Mouse (Mus musculus) cortical plate, adult 2 months (tissue): ENCODE results near the gene Adgrl4. TPM values are rescaled to one million over a fixed set of nuclear protein-coding genes. Genes with fewer than 3 reads are reported as not detected.

Experiments
- H3K27ac ChIP-seq: fragments of 200-500 bp; 2 replicates; pipeline ENCODE4 v1.5.1; 2012; ENCODE audit warnings: low read length, control low read depth, inconsistent platforms; ENCODE audit not compliant: insufficient read depth
- H3K4me1 ChIP-seq: fragments of 200-500 bp; 2 replicates; pipeline ENCODE4 v1.6.1; 2011; ENCODE audit warnings: low read length; ENCODE audit not compliant: control insufficient read depth, insufficient read depth
- H3K4me3 ChIP-seq: fragments of 200-500 bp; 2 replicates; pipeline ENCODE4 v1.5.1; 2011; ENCODE audit warnings: mild to moderate bottlenecking, low read length, control low read depth; ENCODE audit not compliant: insufficient read depth
- CTCF ChIP-seq: fragments of 200-500 bp; IDR thresholded peaks from 2 replicates; pipeline ENCODE4 v1.5.1; 2011; ENCODE audit warnings: mild to moderate bottlenecking, control low read depth, low read length; ENCODE audit not compliant: insufficient read depth; ENCODE audit errors: extremely low read depth
- POLR2A ChIP-seq: fragments of 200-500 bp; IDR thresholded peaks from 2 replicates; pipeline ENCODE4 v1.6.1; 2011; ENCODE audit warnings: mild to moderate bottlenecking, low read length, control low read depth; ENCODE audit not compliant: insufficient read depth; ENCODE audit errors: extremely low read depth
- polyA plus RNA-seq: library from polyadenylated mRNA; depleted of rRNA; stranded (reverse); fragments of >200 nt; gene quantifications from 2 replicates; pipeline ENCODE4 v1.2.3, GENCODE M21; 2012

The Adgrl4 gene
- polyA plus RNA-seq, 1 experiment: 21.2 TPM

DNA sequence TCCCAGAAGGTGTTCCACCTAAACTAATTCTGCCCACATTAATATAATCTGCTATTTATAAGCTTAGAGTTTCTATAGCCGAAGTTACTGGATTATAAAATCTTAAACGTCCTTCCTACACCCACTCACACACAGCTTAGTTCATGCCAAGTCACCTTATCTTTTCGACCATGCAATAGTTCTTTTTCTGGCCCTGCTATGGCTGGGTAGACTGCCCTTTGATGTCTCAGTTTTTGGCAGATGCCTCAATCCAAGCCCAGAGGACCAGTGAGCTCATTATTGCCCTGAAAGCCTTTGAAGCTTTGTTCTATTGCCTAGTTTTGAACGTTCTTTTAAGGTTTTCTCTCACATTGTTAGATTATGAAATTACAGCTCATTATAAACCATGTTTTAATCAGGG lies 27.5 kb downstream of the Adgrl4 start:
- Histone ChIP-seq H3K4me1 (no peaks in the 10 kb centered on the region), H3K4me3 (no peak overlapping the region), H3K27ac (no peak overlapping the region)
- TF ChIP-seq CTCF (no peak), POLR2A (no peak)

DNA sequence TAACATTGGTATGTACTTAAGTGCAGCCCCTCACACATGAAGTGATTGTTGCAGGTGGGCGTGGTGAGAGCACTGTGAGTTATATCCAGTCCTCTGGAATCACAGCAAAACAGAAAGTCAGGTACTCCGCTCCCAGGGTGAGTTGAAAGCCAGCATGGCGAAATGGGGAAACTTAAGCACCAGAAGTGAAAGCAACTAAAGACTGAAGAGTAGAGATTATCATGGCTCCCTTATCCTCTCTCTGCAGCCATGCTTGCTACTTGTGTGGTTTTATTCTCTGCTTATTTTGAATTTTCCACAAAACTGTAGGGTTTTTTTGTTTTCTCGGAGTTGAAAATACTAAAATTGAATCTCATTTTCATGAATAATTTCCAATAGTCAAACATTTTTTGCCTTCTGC lies 51.2 kb downstream of the Adgrl4 start:
- Histone ChIP-seq H3K27ac (no peak overlapping the region), H3K4me3 (no peak overlapping the region), H3K4me1 (no peaks in the 10 kb centered on the region)
- TF ChIP-seq CTCF: no peak
- TF ChIP-seq POLR2A: no peak

DNA sequence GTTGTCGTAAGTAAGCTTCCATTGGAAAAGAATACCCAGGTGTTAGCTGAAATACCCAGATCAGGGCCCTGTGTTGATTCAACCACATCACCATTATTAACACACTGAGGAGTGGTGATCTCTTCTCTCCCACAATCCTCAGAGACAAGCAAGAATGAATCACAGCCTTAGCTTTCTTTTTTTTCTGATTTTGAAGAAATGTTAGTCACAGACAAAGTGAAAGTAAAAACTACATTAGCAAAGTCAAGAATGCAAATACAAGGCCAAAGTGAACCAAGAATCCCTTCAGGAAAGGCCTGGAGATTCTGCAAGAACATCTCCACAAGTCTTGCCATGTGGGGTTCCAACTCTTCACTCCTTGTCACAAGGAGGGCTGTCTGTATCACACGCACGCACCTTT lies 67.9 kb downstream of the Adgrl4 start:
- H3K27ac ChIP-seq: no peak overlapping the region
- no peaks in the 10 kb centered on the region for H3K4me1 ChIP-seq
- H3K4me3 ChIP-seq: no peak overlapping the region
- TF ChIP-seq POLR2A: no peak
- TF ChIP-seq CTCF: no peak

DNA sequence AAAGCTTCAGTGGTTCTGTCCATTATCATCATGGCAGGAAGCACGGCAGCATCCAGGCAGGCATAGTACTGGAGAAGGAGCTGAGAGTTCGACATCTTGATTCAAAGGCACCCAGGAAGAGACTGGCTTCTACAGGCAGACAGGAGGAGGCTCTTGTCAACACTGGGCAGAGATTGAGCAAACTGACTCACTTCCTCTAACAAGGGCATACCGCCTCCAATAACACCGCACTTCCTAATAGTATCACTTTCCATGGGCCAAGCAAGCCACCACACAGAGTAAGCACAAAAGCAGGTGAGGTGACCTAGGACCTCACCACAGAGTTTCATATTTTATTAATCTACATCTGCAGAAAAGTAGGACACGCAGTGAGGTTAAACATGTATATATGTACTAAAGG lies 73.5 kb downstream of the Adgrl4 start:
- TF ChIP-seq POLR2A (no peak), CTCF (no peak)
- H3K4me3 ChIP-seq: no peak overlapping the region
- no peak overlapping the region for H3K27ac ChIP-seq
- no peaks in the 10 kb centered on the region for H3K4me1 ChIP-seq

- no peak overlapping the region for H3K27ac ChIP-seq
- TF ChIP-seq POLR2A: no peak
- no peak for TF ChIP-seq CTCF
These were observed 109.5 kb downstream of the Adgrl4 start for GRCm38 (mm10) chr3:151547182-151547581.

GRCm38 (mm10) chr3:151551002-151551401 lies 113.3 kb downstream of the Adgrl4 start:
- Histone ChIP-seq H3K27ac (no peak overlapping the region), H3K4me3 (no peak overlapping the region), H3K4me1 (no peaks in the 10 kb centered on the region)
- TF ChIP-seq CTCF (no peak), POLR2A (no peak)

More at GRCm38 (mm10) chr3:151547182-151547581, 109.5 kb downstream of the Adgrl4 start:
- Histone ChIP-seq H3K4me1 (no peaks in the 10 kb centered on the region), H3K4me3 (no peak overlapping the region)

- H3K27ac ChIP-seq: no peak overlapping the region
- TF ChIP-seq CTCF (no peak), POLR2A (no peak)
- no peak overlapping the region for H3K4me3 ChIP-seq
- no peaks in the 10 kb centered on the region for H3K4me1 ChIP-seq
These were observed 118.9 kb downstream of the Adgrl4 start for GRCm38 (mm10) chr3:151556635-151557034.

DNA sequence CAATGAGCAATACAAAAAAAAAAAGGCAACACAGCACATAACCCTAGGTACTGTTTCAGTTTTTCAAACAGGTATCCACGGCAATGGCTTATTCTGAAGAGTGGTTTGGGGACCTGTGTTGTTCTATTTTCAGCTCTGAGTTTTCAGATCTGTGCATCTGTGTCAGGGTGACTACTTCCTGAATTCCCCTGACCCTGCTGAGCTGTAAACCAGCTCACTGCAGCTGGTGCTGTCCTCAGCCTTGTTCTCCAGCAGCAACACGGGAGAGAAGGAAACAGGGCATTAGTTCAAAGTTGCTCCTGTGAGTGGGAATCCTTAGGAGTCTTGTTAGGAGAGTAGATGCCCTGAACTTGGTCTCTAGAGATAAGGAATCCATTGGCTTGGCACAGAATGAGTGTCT lies 119.4 kb downstream of the Adgrl4 start:
- H3K4me3 ChIP-seq: no peak overlapping the region
- no peak overlapping the region for H3K27ac ChIP-seq
- H3K4me1 ChIP-seq: no peaks in the 10 kb centered on the region
- TF ChIP-seq CTCF: no peak
- TF ChIP-seq POLR2A: no peak

DNA sequence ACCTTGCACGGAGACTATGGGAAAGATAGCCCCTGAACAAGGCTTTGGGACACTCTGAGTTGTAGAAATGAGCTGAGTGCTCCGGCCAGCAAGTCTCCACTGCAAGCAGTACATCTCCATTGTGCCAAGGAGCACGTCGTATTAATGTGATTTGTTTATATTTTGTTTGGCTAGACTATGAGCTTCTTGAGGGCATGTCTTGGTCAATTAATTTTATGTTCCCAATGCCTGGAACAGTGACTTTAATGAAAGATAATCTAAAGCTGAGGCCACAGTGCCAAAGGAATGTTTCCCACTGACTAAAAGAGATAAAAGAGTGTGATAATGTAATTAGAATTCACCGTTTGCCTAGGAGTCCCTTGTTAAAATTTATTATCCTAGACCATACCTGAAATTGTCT lies 119.9 kb downstream of the Adgrl4 start:
- H3K27ac ChIP-seq: no peak overlapping the region
- no peak overlapping the region for H3K4me3 ChIP-seq
- TF ChIP-seq CTCF: no peak
- TF ChIP-seq POLR2A: no peak
- no peaks in the 10 kb centered on the region for H3K4me1 ChIP-seq

GRCm38 (mm10) chr3:151558374-151558773 lies 120.7 kb downstream of the Adgrl4 start:
- no peak overlapping the region for H3K27ac ChIP-seq
- H3K4me1 ChIP-seq: no peaks in the 10 kb centered on the region
- H3K4me3 ChIP-seq: no peak overlapping the region
- TF ChIP-seq CTCF (no peak), POLR2A (no peak)
